Mouse (Mus musculus) heart, adult 18-20 months (tissue): ENCODE data around the gene Cyp4x1. TPM values are rescaled to one million over a fixed set of nuclear protein-coding genes. Genes with fewer than 3 reads are reported as not detected.
A peak's percentile ranks its signal among the peaks of the same experiment; 100 is the strongest.

Experiments used
- DNase-seq, 2 experiments: peaks; one replicate each; pipeline ENCODE4 v3.0.0; 2021 to 2022; ENCODE audit warnings: mixed read lengths in 1 of 2
- total RNA-seq, 2 experiments: library from RNA; stranded (reverse); gene quantifications; 2 replicates each; pipeline ENCODE4 v1.2.3; 2021

Gene Cyp4x1
- total RNA-seq, 2 experiments from 2014 or later: not detected

DNA sequence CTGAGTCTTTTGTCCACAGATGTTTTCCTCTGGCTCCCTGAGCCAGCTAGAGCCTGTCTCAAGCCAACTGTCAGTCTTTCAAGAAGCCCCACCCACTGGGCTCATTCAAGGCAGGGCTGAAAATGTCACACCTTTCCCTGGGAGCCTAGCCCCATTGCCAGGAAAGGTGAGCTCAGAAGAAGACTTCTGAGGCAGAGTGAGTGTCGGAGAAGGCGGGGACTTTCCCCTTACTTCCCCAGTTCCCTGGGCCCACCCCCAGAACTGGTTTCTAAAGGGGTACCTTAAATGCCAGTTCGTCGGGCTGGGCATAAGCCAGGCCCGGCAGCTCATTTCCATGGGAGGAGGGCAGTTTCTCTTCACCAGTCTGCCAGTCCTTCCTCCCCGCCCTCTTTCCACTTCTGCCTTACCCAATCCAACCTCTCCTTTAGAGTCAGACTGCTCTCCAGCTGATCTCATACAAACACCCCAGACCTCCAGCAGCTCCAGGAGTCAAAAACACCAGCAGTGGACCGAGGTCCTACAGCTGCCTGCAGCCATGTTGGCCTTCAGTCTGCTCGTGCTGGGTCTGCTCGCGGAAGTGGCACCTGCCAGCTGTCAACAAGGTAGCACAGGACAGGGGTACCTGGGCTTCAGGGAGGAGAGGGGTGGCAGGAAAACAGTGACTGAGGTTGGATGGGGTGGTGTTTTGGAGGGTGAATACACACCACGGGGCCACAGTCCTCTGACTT is 45.3 kb downstream of the Cyp4x1 start, which contains the start of gene Pdzk1ip1:
Gene Pdzk1ip1, plus strand, starts transcription at position 98 of the 728 bp plus-strand sequence.
- no peak for DNase-seq

DNA sequence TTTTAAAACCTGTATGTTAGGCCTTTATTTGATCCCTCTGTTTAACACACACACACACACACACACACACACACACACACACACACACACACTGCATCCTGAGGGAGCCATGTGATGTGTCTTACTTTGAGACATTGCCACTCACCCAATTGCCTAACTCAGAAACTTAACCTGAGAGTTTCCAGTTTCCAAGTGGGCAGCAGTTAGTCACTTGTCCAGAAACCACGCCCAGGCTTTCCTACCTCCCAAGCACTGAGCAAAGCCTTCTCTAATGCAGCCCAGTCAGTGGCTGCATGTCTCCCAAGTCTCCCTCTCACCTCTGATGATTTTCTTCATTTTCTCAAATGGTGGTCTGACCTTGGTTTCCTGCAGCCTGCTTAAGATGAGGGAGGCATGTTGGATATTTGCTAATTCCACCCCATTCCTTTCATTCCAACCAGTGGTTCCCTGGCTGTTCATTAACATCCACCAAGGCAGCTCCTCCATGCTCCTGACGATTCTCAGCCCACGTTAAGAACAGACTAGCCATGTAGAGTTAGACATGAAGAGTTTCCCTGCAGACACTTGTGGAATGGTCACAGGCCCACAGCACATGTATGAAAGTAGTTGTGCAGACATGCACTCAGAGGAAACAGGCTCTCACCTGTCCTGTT is 47.2 kb downstream of the Cyp4x1 start:
- DNase-seq: no peak

DNA sequence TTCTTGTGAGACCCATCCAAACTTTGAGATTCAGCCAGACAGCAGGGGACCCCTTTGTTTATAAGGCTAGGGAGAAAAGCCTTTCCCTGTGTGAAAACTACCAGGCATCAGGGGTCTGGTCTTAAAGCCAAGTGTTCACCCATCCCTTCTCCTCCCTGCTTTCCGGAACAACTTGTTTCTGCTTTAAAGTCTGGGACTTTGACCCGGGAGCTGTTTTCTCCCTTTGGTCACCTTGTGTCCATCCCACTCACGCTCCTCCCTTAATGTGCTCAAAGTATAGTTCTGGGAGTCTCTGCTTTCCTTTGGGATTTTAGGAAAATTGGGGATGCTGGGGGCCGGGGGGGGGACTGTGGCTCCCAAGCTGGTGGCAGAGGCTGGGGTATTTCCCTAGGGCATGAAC is 47.8 kb downstream of the Cyp4x1 start:
- no peak for DNase-seq

DNA sequence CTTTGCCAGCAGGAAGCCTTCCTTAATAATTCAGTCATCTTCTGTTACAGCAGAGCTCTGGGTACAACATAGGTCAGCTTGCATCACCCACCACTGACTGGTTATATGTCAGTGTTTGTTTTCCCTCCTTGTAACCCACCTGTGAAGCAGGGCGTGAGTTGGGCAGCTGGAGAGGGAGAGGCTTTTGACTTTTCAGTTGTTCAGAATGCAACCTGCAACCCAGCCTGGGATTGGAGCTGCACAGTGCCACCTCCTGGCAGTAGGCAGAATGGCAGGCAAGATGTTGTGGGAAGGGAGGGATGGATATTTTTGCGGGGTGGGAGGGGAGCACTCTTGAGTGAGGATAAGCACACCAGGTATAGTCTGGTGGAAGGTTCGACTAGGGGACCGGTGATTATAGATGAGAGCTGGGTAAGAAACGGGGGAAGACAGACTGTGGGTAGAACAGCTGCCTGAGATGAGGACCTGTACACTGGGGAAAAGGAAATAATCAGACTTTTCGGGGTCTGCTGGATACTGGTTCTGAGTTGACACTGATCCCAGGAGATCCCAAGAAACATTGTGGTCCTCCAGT is 48.5 kb downstream of the Cyp4x1 start:
- DNase-seq: peak; percentile 59 to 78

DNA sequence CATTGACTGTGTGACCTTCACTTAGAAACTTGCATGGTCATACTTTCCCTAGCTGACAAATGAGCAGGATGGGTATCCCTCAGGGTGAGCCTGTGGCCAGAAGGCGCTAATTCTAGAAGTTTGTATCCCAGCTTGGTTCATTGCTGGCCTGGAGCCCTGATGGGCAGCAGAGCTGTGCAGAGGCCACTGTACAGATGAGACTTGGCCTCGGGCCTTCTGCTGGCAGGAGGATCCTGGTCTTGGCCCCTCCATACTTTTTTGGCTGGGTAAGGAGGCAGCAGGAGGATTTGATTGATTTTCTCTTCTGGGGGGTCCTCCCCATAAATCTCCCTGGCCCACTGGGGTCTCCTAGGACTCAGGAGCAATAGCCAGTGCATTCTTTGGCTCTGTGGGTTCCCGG is 51.0 kb downstream of the Cyp4x1 start:
- DNase-seq: no peak

DNA sequence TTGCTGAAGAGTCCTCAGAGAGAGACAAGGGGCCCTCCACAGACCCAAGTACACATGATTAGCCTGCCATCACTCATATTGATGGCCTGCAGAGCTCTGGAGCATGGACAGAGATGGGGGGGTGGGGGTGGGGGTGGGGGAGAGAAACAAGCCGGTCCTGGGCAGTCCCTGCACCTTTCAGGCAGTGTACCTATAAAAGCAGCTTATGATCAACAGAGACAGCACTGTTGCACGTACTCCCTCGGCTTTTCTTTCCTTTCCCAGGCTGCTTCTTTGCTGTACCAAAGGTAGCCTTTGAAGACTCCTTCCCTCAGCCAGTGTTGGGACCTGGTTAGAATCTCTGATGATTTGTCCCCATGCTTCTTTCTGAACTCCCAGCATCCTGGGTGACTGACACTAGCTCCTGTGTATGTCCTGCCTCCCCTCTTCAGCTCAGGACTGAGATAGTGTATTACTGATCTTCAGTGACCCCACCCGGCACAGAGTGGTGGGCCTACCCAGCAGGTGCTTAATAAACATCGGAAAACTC is 54.2 kb downstream of the Cyp4x1 start:
- DNase-seq: no peak

DNA sequence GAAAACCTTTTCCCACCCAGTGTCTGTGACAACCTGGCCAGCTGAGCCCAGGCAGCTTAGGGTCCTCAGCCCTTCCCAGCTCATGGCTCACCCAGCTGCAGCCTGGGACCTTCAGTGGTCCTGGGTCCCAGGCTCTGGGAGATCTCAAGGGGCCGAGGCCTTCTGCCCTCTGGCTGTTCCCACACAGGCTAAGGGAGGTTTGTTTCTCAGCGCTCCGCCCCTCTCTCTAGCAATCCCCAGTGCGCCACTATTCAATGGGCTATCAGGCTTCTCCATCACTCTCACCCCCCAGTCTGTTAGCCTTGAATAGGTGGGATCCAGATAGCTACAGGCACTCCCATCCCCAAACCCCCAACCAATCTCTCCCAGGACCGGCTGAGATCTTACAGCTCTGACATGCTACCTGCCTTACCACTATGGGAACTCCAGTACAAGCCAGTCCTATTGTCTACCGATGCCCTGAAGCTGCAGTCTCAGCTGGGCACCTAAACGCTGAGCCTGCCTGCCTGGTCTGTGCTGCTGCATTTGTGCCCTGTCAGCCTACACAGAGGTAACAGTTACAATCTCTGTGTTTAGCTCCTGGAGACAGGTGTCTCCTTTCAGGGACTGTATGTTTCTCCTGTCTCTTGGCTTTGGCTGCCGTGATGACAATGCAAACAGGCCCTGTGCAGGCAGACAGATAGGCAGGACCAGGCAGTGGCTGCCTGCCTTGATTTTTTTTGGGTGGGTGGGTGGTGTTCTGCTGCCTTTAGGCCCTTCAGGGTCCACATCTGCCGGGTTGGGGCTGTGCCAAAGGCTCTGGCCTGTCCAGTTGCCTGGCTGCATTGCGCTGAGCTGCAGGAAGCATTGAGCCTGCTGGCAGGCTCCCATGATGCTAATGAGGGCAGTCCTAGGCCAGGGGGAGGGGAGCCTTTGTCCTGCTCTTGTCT is 54.9 kb downstream of the Cyp4x1 start:
- DNase-seq: peak in 1 of 2 experiments; percentile 42

DNA sequence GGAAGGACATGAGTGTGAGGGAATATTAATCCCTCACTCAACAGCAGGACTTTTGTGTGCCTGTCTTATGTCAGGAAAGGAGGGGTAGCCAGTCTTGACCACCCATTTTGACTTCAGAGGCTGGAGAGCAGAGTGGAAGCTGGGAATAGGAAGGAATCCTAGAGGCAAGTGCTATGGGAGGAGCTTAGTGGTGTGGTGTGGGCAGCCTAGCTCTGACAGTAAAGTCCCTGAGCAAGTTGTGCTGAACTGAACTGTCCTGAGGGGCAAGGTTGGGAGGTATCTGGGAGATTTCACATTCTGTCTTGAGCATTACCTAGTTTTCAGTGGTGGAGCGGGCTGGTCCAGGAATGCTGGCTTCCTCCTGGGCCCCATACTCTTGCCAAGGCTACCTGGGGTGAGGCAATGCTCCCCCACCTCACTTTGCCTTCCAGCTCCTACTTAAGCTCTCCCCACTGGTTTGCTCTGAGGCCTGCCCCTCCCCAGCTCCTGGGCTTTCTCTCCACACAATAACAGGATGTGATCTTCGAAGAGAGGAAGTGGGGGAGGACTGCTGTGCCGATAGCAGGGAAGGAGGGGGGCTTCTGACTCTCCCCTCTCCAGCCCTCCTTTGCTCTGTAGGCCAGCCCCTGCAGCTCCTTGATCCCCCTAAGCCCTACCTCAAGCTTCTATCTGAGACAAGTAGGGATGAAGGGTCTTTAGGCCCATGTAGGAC is 58.7 kb downstream of the Cyp4x1 start:
- DNase-seq: peak; percentile 32 to 69

DNA sequence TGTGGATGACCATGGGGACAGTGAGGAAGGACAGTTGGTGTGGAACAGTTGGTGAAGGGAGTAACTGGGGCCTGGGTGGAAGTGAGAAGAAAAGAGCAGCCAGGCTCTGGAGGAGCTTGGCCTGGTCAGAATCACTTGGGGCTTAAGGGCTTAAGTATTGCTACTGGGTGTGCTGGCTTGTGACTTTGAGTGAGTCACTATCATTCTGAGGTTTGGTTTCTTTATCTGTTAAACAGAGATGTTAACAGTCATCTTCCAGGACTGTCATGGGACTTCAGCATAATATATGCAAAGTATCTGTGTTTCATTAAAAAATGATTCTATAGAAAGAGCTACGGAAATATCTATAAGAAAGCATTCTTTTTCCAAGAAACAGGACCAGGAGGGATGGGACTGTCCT is 59.3 kb downstream of the Cyp4x1 start:
- no peak for DNase-seq

DNA sequence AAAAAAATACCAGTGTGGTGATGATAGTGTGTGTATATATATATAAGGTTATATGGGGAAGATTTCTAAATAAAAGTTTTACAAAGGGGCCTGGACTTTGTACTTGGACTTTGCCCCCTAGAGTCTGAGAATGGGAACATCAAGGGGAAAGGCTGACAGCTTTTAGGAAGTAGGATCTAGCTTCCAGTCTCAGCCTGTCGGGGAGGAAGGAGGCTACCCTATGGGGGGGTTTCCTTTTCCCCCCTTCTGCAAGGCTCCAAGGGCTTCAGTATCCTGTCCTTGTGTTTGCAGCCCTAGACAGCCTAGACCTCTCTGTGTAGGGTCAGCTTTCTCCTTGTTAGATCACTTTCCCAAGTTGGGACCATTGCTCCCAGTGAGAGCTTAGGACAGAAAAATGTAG is 62.4 kb downstream of the Cyp4x1 start:
- no peak for DNase-seq

DNA sequence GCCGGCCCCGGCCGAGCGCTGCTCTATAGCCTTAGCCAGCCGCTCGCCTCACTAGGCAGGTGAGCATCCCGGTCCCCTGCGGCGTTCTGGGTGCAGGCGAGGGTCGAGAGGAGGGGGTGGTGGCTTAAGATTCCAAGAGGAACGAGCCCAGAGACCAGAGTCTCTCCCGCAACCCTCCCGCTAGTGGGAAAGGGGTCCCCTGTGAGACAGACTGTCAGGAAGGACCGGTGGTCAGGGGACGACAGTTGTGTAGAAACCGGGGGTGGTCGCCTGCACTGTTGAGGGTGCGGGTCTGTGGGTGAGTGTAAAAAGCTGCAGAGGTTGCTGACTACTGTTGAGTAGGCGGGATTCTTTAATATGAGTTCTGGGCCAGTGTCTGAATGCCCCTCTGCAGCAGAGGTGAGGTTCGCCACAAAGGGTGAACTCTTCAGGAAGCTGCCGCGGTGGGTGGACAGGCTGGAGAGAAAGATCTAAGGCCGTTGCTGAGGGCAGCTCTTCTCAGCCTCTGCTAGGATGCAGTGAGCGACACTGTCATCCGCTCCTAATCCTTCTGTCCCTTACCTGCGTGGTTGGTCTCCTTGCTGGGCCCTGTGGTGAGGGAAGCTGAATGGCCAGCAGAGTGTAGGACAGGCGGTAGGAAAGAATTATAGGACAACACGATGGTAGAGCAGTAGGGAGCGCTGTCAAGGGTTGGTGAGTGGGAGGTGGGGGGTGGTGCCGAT is 70.4 kb downstream of the Cyp4x1 start:
- no peak for DNase-seq

DNA sequence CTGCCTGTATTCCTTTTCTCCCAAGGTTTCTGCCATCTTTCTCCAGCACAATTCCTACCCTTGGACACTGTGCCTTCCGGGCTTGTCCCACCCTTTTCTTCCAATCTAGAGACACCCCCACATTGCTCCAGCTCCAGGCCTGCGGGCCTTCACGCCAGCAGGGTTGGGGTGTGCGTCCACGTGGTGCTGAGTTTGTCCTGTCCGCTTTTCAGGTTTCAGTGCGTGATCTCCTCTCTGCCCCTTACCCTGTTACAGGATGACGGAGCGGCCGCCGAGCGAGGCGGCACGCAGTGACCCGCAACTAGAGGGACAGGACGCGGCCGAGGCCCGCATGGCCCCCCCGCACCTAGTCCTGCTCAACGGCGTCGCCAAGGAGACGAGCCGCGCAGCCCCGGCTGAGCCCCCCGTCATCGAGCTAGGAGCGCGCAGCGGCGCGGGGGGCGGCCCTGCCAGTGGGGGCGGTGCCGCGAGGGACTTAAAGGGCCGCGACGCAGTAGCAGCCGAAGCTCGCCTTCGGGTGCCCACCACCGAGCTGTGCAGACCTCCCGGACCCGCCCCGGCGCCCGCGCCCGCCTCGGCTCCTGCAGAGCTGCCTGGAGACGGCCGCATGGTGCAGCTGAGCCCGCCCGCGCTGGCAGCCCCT is 71.1 kb downstream of the Cyp4x1 start:
- peak in 1 of 2 experiments; percentile 31 for DNase-seq

DNA sequence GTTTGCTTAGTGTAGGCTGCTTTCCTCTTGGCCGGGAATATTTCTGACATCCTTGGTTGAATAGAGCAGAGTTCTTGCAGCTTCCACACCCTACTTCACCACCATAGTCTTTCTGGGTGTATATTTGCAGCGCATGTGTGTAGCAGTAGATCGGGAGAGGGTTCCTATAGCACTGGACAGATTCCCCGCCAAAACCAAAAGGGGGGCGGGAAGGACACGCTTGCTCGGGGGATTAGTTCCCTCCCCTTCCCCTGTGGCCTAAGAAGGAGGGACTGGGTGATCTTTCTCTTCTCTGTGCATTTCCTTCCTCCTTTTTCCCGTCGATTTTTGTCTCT is 71.6 kb downstream of the Cyp4x1 start:
- peak in 1 of 2 experiments; percentile 34 for DNase-seq

DNA sequence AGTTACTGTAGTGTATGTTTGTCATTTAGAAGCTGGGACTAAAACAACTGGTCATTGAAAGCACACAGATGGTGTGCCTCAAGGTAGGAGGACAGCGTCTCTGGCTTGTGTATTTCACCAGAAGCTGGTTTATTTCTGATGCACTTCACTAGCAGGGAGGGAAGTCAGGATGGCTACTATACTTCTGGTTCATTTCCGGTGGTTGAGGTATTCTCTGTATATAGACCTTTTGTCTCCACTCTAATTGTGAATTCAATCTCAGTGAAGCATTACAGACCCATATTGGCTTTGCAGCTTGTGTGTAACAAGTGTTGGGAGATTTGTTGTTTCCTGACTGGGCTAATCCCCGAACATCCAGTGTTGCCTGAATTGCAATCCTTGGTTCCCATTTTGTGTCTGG is 73.3 kb downstream of the Cyp4x1 start:
- DNase-seq: no peak

DNA sequence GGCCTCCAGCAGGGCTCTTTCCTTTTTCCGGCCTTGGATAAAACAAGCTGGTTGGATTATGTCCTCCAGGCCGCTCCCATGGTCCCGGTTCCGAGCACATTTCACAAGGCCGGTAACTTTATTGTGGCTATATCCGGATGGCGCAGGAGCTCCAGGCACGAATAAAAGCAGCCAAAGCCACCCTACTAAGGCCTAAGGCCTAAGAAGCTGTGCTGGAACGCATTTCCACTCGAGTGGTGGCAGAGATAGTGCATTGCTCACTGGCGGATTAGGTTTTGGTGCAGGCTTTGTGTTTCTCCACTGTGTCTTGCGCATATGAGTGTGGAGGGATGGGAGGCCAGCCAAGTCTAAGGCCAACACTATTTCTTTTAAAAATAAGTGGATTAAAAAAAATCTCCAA is 74.2 kb downstream of the Cyp4x1 start:
- DNase-seq: peak; percentile 55 to 59

DNA sequence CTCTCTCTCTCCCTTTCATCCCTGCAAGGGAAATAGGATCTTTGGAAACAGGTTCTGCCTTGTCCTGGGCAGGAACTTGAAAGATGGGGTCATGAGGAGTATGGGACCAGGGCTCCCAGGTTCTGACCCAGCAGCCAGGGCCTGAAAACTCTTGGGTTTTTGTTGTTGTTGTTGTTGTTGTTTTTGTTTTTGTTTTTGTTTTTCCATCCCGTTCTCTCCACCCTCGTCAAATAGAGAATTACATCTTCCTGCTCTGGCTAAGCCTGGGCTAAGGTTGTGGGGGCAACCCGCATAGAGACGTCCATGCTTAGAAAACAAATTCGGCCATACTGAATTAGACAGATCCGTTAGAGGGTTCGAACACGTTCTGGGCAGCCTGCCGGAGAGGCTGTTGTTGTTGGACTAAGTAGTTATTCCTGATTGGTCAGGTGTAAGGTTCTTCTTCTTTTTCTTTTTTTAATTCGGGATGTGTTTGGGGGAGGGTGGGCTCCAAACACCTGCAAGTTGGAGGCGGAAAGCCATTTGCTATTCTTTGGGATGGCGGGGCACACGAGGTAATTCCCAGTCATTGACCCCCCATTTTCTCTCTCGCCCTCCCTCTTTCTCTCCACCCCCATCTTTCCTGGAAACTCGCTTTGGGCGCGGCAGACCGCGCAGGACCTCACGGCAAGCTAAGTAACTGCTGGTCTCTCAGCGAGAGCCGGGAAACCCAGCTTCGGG is 75.0 kb downstream of the Cyp4x1 start:
- DNase-seq: peak; percentile 43 to 58

DNA sequence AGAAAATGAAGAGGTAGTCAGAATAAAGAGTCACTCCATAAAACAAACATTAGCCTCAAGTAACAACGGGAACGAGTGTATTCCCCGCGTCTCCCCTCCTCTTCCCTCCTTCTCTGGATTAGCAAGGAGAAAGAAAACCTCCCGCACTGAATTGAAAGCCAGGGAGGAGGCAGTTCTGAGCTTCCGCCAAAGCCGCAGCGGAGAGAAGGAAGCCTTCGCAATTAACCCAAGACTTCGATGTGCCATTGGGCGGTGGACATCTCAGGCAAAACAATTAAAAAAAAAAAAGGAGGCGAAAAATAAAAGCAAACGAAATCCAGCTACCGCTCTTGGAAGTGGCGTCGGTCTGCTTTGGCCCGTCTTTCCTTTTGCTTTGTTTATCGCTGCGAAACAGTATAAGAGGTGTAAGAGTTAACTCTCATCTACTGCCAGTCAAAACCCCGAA is 75.7 kb downstream of the Cyp4x1 start:
- peak; percentile 61 to 67 for DNase-seq

DNA sequence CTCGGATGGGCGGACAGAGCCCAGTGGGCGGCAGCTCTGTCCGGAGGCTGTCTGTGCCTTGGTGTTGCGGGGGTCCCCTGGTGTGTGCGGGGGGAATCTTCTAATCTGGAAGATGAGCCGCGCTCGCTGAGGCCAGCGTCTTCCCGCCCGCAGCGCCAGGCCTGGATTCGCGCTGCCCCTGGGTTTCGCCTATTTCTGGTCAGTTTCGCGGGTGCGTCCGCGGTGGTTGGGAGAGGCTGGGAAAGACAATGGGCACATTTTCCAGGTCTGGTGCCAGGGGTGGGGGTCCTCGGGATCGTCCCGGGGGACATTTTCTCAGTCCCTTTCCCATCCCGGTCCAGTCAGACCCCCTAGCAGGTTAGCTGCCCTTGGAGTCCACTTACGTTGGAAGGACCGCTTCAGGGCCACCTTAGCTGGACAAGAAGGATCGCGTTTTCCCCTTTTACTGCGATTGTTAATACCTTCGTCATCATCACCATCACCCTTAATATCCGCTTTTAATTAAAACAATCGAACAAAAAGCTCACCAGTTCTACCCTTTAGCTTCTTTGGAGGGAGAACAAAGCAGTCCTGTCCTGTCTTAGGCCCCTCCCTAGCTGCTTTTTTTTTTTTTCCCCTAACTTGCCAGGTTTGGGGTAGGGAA is 76.3 kb downstream of the Cyp4x1 start:
- peak; percentile 19 to 59 for DNase-seq
